Mouse (Mus musculus) embryonic facial prominence, embryonic 11.5 days (tissue): ENCODE data around the gene Svs1. TPM values are rescaled to one million over a fixed set of nuclear protein-coding genes. Genes with fewer than 3 reads are reported as not detected.

Experiments used
- ATAC-seq: fragments of 200-750 bp; cut with Nextera tagmentation; replicated peaks from 2 replicates; pipeline ENCODE4 v1.8.0; 2017; ENCODE audit warnings: low read depth; ENCODE audit not compliant: insufficient number of reproducible peaks, low FRiP score, low TSS enrichment
- DNase-seq: peaks from one replicate; pipeline ENCODE4 v3.0.0-alpha.2; 2015; ENCODE audit warnings: low spot score
- H3K27ac ChIP-seq: fragments of 300-500 bp; sonication (generic); replicated peaks from 2 replicates; pipeline ENCODE4 v1.5.1; 2014; ENCODE audit warnings: mild to moderate bottlenecking, low read depth, low read length, control low read depth
- H3K27me3 ChIP-seq: fragments of 300-500 bp; sonication (generic); 2 replicates; pipeline ENCODE4 v1.6.1; 2014; ENCODE audit warnings: mild to moderate bottlenecking, low read length, moderate library complexity, mixed read lengths; ENCODE audit not compliant: control insufficient read depth, insufficient read depth
- H3K36me3 ChIP-seq: fragments of 300-500 bp; sonication (generic); replicated peaks from 2 replicates; pipeline ENCODE4 v1.6.1; 2014; ENCODE audit warnings: low read depth, mild to moderate bottlenecking, low read length, moderate library complexity, mixed read lengths; ENCODE audit not compliant: control insufficient read depth, insufficient read depth
- H3K4me1 ChIP-seq: fragments of 300-500 bp; sonication (generic); 2 replicates; pipeline ENCODE4 v1.6.1; 2014; ENCODE audit warnings: low read length, mixed read lengths; ENCODE audit not compliant: control insufficient read depth, insufficient read depth
- H3K4me2 ChIP-seq: fragments of 300-500 bp; sonication (generic); 2 replicates; pipeline ENCODE4 v1.6.1; 2014; ENCODE audit warnings: low read depth, mild to moderate bottlenecking, control low read depth, low read length, moderate library complexity
- H3K4me3 ChIP-seq: fragments of 300-500 bp; sonication (generic); 2 replicates; pipeline ENCODE4 v1.5.1; 2014; ENCODE audit warnings: low read depth, low read length, control low read depth
- H3K9ac ChIP-seq: fragments of 300-500 bp; sonication (generic); replicated peaks from 2 replicates; pipeline ENCODE4 v1.6.1; 2014; ENCODE audit warnings: mild to moderate bottlenecking, control low read depth, low read length
- H3K9me3 ChIP-seq: fragments of 300-500 bp; sonication (generic); replicated peaks from 2 replicates; pipeline ENCODE4 v1.6.1; 2016; ENCODE audit warnings: mild to moderate bottlenecking, low read length, inconsistent platforms, mixed read lengths; ENCODE audit not compliant: control insufficient read depth
- WGBS: fragments of 180-500 bp; shearing (Covaris S2); extraction: QIAGEN DNeasy Blood & Tissue Kit; methylation state at CpG from one replicate; pipeline ENCODE4 v1.1.7; 2014; 5-methylcytosine and 5-hydroxymethylcytosine counted together
- polyA plus RNA-seq: library from polyadenylated mRNA; unstranded; fragments of >200 nt; fragmentation: Nextera tagmentation; extraction: Ambion mirVana; gene quantifications from 2 replicates; pipeline ENCODE4 v1.2.1, GENCODE M21; 2014

Svs1 gene
- not detected in 2 replicates for polyA plus RNA-seq

GRCm38 (mm10) chr6:48986444-48986990 is at the start of gene Svs1:
Gene Svs1, plus strand, starts transcription at chr6:48986861.
- ATAC-seq (no peak), DNase-seq (no peak)
- Histone ChIP-seq H3K4me3 (no peak within 1 kb of the TSS), H3K9ac (no peak within 1 kb of the TSS), H3K9me3 (no peaks in the 10 kb centered on the region), H3K27ac (no peak within 1 kb of the TSS), H3K4me2 (no peak within 1 kb of the TSS), H3K27me3 (no peaks in the 10 kb centered on the region), H3K36me3 (no peaks in the 10 kb centered on the region), H3K4me1 (no peaks in the 10 kb centered on the region)
- 71% methylated on average over 7 of the region's 7 CpGs for WGBS

DNA sequence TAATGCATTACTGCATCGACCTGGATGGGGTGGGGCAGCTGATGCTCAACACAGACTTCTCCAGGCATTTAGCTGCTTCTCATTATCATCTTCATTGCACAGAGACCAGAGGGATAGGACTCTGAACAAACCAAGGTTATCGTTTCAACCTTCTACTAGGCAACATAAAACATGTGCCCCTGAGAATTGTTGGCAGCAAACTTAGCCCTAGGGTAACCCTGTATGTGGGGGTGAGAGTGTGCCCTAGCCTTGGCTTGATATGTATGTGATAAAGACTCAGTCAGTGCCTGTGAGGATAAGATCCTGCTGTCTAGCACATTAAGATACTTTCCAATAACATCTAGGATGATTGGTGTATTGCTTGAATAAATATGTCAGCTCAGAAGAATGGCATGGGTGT is 37.1 kb upstream of the Svs1 start:
- H3K9me3 ChIP-seq = no peaks in the 10 kb centered on the region
- no peak for ATAC-seq
- H3K4me2 ChIP-seq = no peak overlapping the region
- DNase-seq = no peak
- no peaks in the 10 kb centered on the region for H3K4me1 ChIP-seq
- H3K27me3 ChIP-seq = no peaks in the 10 kb centered on the region
- no peak overlapping the region for H3K27ac ChIP-seq
- H3K36me3 ChIP-seq = no peaks in the 10 kb centered on the region
- no peak overlapping the region for H3K4me3 ChIP-seq
- H3K9ac ChIP-seq = no peak overlapping the region
- 73% methylated on average over 2 of the region's 2 CpGs for WGBS

GRCm38 (mm10) chr6:48950676-48951075 is 36.0 kb upstream of the Svs1 start:
- ATAC-seq (no peak), DNase-seq (no peak)
- no peak overlapping the region for H3K9ac ChIP-seq
- no peak overlapping the region for H3K27ac ChIP-seq
- H3K9me3 ChIP-seq = no peaks in the 10 kb centered on the region
- H3K36me3 ChIP-seq = no peaks in the 10 kb centered on the region
- H3K4me1 ChIP-seq = no peaks in the 10 kb centered on the region
- H3K4me2 ChIP-seq = no peak overlapping the region
- no peak overlapping the region for H3K4me3 ChIP-seq
- 84% methylated on average over 5 of the region's 5 CpGs for WGBS
- H3K27me3 ChIP-seq = no peaks in the 10 kb centered on the region

DNA sequence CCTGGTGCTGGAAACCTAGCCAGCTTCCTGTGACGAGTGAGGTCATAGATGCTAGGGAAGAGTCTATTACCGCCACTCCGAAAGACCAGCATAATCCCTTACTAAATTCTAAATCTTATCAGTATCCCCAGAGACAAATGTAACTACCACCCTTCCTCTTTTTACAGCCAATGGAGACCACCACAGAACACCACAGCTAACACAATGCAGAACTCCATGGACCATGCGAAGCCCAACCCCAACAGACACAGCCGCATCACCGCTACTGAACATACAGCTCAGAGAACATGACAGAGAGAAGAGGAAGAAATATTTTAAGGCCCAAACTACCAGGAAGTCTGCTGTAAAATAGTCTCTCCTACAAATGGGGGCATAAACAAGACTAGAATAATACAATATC is 35.0 kb upstream of the Svs1 start:
- DNase-seq (no peak), ATAC-seq (no peak)
- H3K4me3 ChIP-seq = no peak overlapping the region
- H3K9ac ChIP-seq = no peak overlapping the region
- H3K4me2 ChIP-seq = no peak overlapping the region
- no peaks in the 10 kb centered on the region for H3K9me3 ChIP-seq
- no peaks in the 10 kb centered on the region for H3K4me1 ChIP-seq
- WGBS = 82% methylated on average over 6 of the region's 6 CpGs
- no peaks in the 10 kb centered on the region for H3K36me3 ChIP-seq
- H3K27ac ChIP-seq = no peak overlapping the region
- H3K27me3 ChIP-seq = no peaks in the 10 kb centered on the region

GRCm38 (mm10) chr6:48953220-48953619 is 33.4 kb upstream of the Svs1 start:
- WGBS = 85% methylated on average over 5 of the region's 5 CpGs

GRCm38 (mm10) chr6:48954211-48954610 is 32.5 kb upstream of the Svs1 start:
- Histone ChIP-seq H3K9me3 (no peaks in the 10 kb centered on the region), H3K4me1 (no peaks in the 10 kb centered on the region), H3K4me3 (no peak overlapping the region), H3K4me2 (no peak overlapping the region), H3K36me3 (no peaks in the 10 kb centered on the region), H3K9ac (no peak overlapping the region), H3K27ac (no peak overlapping the region), H3K27me3 (no peaks in the 10 kb centered on the region)
- ATAC-seq = no peak
- WGBS = 85% methylated on average over 5 of the region's 5 CpGs
- DNase-seq = no peak

More at GRCm38 (mm10) chr6:48953220-48953619, 33.4 kb upstream of the Svs1 start:
- ATAC-seq = no peak
- Histone ChIP-seq H3K27ac (no peak overlapping the region), H3K27me3 (no peaks in the 10 kb centered on the region), H3K9me3 (no peaks in the 10 kb centered on the region), H3K36me3 (no peaks in the 10 kb centered on the region), H3K4me3 (no peak overlapping the region), H3K4me2 (no peak overlapping the region), H3K9ac (no peak overlapping the region), H3K4me1 (no peaks in the 10 kb centered on the region)
- DNase-seq = no peak

- no peaks in the 10 kb centered on the region for H3K27me3 ChIP-seq
- WGBS = 29% methylated on average over 1 of the region's 1 CpGs
These were observed 31.7 kb upstream of the Svs1 start for GRCm38 (mm10) chr6:48954946-48955345.

GRCm38 (mm10) chr6:48956785-48957184 is 29.9 kb upstream of the Svs1 start:
- no peak overlapping the region for H3K9ac ChIP-seq
- H3K9me3 ChIP-seq = no peaks in the 10 kb centered on the region
- H3K27ac ChIP-seq = no peak overlapping the region
- no peaks in the 10 kb centered on the region for H3K27me3 ChIP-seq
- H3K4me1 ChIP-seq = no peaks in the 10 kb centered on the region
- H3K4me2 ChIP-seq = no peak overlapping the region
- no peak overlapping the region for H3K4me3 ChIP-seq
- ATAC-seq (no peak), DNase-seq (no peak)
- H3K36me3 ChIP-seq = no peaks in the 10 kb centered on the region
- WGBS = 90% methylated on average over 4 of the region's 4 CpGs

More at GRCm38 (mm10) chr6:48954946-48955345, 31.7 kb upstream of the Svs1 start:
- Histone ChIP-seq H3K36me3 (no peaks in the 10 kb centered on the region), H3K4me3 (no peak overlapping the region), H3K4me1 (no peaks in the 10 kb centered on the region), H3K27ac (no peak overlapping the region), H3K9me3 (no peaks in the 10 kb centered on the region), H3K4me2 (no peak overlapping the region), H3K9ac (no peak overlapping the region)
- DNase-seq = peak; percentile 64
- ATAC-seq = no peak
